Mouse (Mus musculus) CH12.LX (cell line): ENCODE data around the gene Sipa1l3. TPM values are rescaled to one million over a fixed set of nuclear protein-coding genes. Genes with fewer than 3 reads are reported as not detected.

Source experiments
- DNase-seq: peaks from one replicate; pipeline ENCODE4 v3.0.0-alpha.2; 2013; ENCODE audit errors: extremely low read depth
- H3K27ac ChIP-seq: 2 replicates; pipeline ENCODE4 v1.5.1; 2012; ENCODE audit warnings: low read depth, mild to moderate bottlenecking, control low read depth, moderate library complexity; ENCODE audit not compliant: insufficient read depth
- H3K27me3 ChIP-seq: replicated peaks from 2 replicates; pipeline ENCODE3; 2012; ENCODE audit warnings: inconsistent platforms
- H3K36me3 ChIP-seq, 2 experiments: replicated peaks in 1 of 2; 2 replicates each; pipeline versions ENCODE3 to v1.6.1; 2012; ENCODE audit warnings: inconsistent platforms in 1 of 2, low read length in 1 of 2, mild to moderate bottlenecking in 1 of 2, mixed read lengths in 1 of 2, moderate library complexity in 1 of 2; ENCODE audit not compliant: control insufficient read depth in 1 of 2, insufficient read depth in 1 of 2
- H3K4me1 ChIP-seq, 2 experiments: 2 replicates each; pipeline ENCODE4 v1.6.1; 2012; ENCODE audit warnings: inconsistent platforms in 1 of 2, moderate library complexity in 1 of 2; ENCODE audit not compliant: insufficient read depth in 2 of 2, control insufficient read depth in 1 of 2
- H3K4me2 ChIP-seq: 2 replicates; pipeline ENCODE4 v1.6.1; 2012; ENCODE audit warnings: low read depth, mild to moderate bottlenecking, control low read depth; ENCODE audit not compliant: poor library complexity, insufficient read depth, severe bottlenecking
- H3K4me3 ChIP-seq, 3 experiments: fragments of 150-350 bp in 1 of 3; sonication (generic) in 1 of 3; replicated peaks in 1 of 3; 2 replicates each; pipeline versions ENCODE3 to v1.5.1; 2011 to 2012; ENCODE audit warnings: low read depth in 2 of 3, low read length in 2 of 3, mild to moderate bottlenecking in 2 of 3, moderate library complexity in 2 of 3, control low read depth in 1 of 3, improper control_type of control experiment in 1 of 3, inconsistent platforms in 1 of 3, mixed read lengths in 1 of 3; ENCODE audit not compliant: poor library complexity in 1 of 3
- H3K79me2 ChIP-seq: replicated peaks from 2 replicates; pipeline ENCODE4 v1.6.1; 2012; ENCODE audit warnings: mild to moderate bottlenecking, moderate library complexity; ENCODE audit not compliant: control insufficient read depth, poor library complexity, insufficient read depth, severe bottlenecking; ENCODE audit errors: extremely low read depth
- H3K9ac ChIP-seq: 2 replicates; pipeline ENCODE4 v1.6.1; 2012; ENCODE audit warnings: low read depth, mild to moderate bottlenecking, control low read depth, moderate library complexity; ENCODE audit not compliant: insufficient read depth
- H3K9me3 ChIP-seq: replicated peaks from 2 replicates; pipeline ENCODE3; 2012; ENCODE audit warnings: low read length, inconsistent platforms, mixed read lengths
- BHLHE40 ChIP-seq: IDR thresholded peaks from 2 replicates; pipeline ENCODE4 v1.6.1; 2011; ENCODE audit warnings: mild to moderate bottlenecking, low read depth, low read length, improper control_type of control experiment
- CTCF ChIP-seq, 2 experiments: IDR thresholded peaks in 1 of 2; conservative IDR thresholded peaks in 1 of 2; 2 replicates each; pipeline ENCODE4 v1.5.1; 2011 to 2012; ENCODE audit warnings: low read depth in 2 of 2, low read length in 2 of 2, improper control_type of control experiment in 1 of 2, inconsistent platforms in 1 of 2, mild to moderate bottlenecking in 1 of 2, moderate library complexity in 1 of 2
- E2F4 ChIP-seq: IDR thresholded peaks from 2 replicates; pipeline ENCODE4 v1.6.1; 2011; ENCODE audit warnings: low read depth, low read length, improper control_type of control experiment; ENCODE audit not compliant: insufficient replicate concordance
- ELF1 ChIP-seq: IDR thresholded peaks from 2 replicates; pipeline ENCODE4 v1.6.1; 2014; ENCODE audit warnings: low read depth, mild to moderate bottlenecking, inconsistent platforms, low read length, improper control_type of control experiment
- IRF4 ChIP-seq: IDR thresholded peaks from 2 replicates; pipeline ENCODE4 v1.6.1; 2014; ENCODE audit warnings: low read depth, mild to moderate bottlenecking, inconsistent platforms, low read length, improper control_type of control experiment
- MYC ChIP-seq: IDR thresholded peaks from 2 replicates; pipeline ENCODE4 v1.6.1; 2011; ENCODE audit warnings: low read depth, mild to moderate bottlenecking, improper control_type of control experiment, low read length
- RAD21 ChIP-seq: IDR thresholded peaks from 2 replicates; pipeline ENCODE4 v1.6.1; 2011; ENCODE audit warnings: low read depth, mild to moderate bottlenecking, low read length, improper control_type of control experiment, moderate library complexity
- SIN3A ChIP-seq: IDR thresholded peaks from 2 replicates; pipeline ENCODE4 v1.6.1; 2012; ENCODE audit warnings: low read length, improper control_type of control experiment, inconsistent platforms
- SMC3 ChIP-seq: IDR thresholded peaks from 2 replicates; pipeline ENCODE4 v1.6.1; 2011; ENCODE audit warnings: low read depth, low read length, improper control_type of control experiment
- TBP ChIP-seq: conservative IDR thresholded peaks from 2 replicates; pipeline ENCODE4 v1.6.1; 2011; ENCODE audit warnings: low read depth, low read length, improper control_type of control experiment
- TCF12 ChIP-seq: IDR thresholded peaks from 2 replicates; pipeline ENCODE4 v1.6.1; 2014; ENCODE audit warnings: low read depth, mild to moderate bottlenecking, inconsistent platforms, low read length, improper control_type of control experiment
- USF1 ChIP-seq: IDR thresholded peaks from 2 replicates; pipeline ENCODE4 v1.6.1; 2014; ENCODE audit warnings: low read depth, mild to moderate bottlenecking, inconsistent platforms, low read length, improper control_type of control experiment
- ZC3H11A ChIP-seq: IDR thresholded peaks from 2 replicates; pipeline ENCODE4 v1.6.1; 2012; ENCODE audit warnings: low read depth, mild to moderate bottlenecking, inconsistent platforms, low read length, improper control_type of control experiment
- dilution Hi-C: fragments of 300-500 bp; cut with MboI; formaldehyde crosslinking; loops from 2 replicates; pipeline ENCODE4 v1.14.3; 2020; ENCODE audit warnings: low sequenced_read_pairs; ENCODE audit not compliant: extremely low pct_unique_long_range_greater_than_20kb, extremely low pct_ligation_motif_present
- in situ Hi-C: fragments of 300-500 bp; cut with MboI; formaldehyde crosslinking; loops from 3 replicates; pipeline ENCODE4 v1.14.3; 2019; ENCODE audit warnings: low sequenced_read_pairs, low pct_ligation_motif_present, low pct_unique_long_range_greater_than_20kb, mixed read lengths
- polyA plus RNA-seq: library from polyadenylated mRNA; unstranded; fragments of >175 nt; gene quantifications from 2 replicates; pipeline ENCODE4 v1.2.1, GENCODE M21; 2012; ENCODE audit warnings: low read depth; ENCODE audit not compliant: insufficient read length
- total RNA-seq, 2 experiments: library from RNA; depleted of rRNA; stranded (reverse); fragments of 300-350 nt in 1 of 2; fragments of >200 nt in 1 of 2; gene quantifications; 2 replicates each; pipeline ENCODE4 v1.2.3; 2012 to 2014

Sipa1l3 gene
- total and polyA plus RNA-seq, 3 experiments = 1.6 to 8.8 (median 5.9) TPM

DNA sequence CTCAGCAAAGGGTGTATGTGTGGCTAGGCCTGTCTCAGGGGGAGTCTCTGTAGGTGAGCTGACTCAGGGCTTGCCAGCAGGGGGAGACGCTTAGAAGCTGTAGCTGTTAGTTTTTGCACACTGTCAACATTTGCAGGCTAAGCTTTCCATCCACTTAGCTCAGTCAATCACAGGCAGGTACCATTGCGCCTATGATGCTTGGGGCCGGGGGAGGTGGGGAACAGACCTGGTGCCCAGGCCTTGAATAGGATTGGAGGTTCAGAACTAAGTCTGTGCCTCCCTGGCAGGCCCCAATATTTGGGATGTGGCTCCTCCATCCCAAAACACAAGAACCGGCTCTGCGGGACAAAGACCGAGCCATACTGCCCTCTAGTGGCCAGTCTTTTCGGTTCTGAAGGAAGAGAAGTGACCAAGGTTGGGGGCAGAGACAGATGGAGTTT, 217.3 kb downstream of the Sipa1l3 start:
- H3K9me3 ChIP-seq = peaks cover 6% of the 10 kb centered on the region
- no peak overlapping the region for H3K4me3 ChIP-seq
- dilution Hi-C loops = no loop called here
- H3K27ac ChIP-seq = no peak overlapping the region
- peak; percentile 65 for DNase-seq
- H3K4me1 ChIP-seq = peaks cover 0 to 7% of the 10 kb centered on the region in 2 experiments; a peak in 2 of 4 replicates
- no peaks in the 10 kb centered on the region for H3K36me3 ChIP-seq
- TF ChIP-seq CTCF (conservative IDR thresholded peaks at IDR 0.05 in 1 of 2, IDR thresholded peaks at IDR 0.05 in 1 of 2; ENCODE audit: low read depth in 2 of 2, low read length in 2 of 2) = peak; percentile 21 to 64; a peak in 3 of 4 replicates
- peak; percentile 42 for TF ChIP-seq RAD21
- TF ChIP-seq SIN3A = no peak
- TF ChIP-seq TCF12 = no peak
- no peak for TF ChIP-seq ELF1
- TF ChIP-seq BHLHE40 = no peak
- TF ChIP-seq, all 38 proteins: peak for 2
- in situ Hi-C loops = no loop called here
- Histone ChIP-seq H3K4me2 (0 out of 2 replicates have a peak overlapping the region, but pooled peaks have one; percentile 22), H3K79me2 (no peaks in the 10 kb centered on the region), H3K27me3 (peaks cover 65% of the 10 kb centered on the region), H3K9ac (no peak overlapping the region)

DNA sequence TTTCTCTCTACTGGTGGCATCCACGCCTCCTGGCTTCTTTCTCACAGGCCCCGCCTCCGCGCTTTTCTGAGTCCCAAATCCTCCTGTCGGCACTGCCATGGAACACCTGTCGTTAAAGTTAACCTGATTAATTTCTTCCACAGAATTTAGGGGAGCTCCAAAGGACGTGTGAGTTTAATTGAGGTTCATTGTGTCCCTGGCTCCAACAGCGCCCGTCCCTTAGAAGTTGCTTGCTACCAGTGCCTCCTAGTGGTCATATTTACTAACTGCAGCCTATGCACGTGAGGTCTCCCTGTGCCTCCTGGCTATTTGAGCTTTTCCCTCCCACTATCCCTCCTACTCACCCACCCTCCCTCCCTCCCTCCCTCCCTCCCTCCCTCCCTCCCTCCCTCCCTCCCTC, 221.4 kb downstream of the Sipa1l3 start:
- Histone ChIP-seq H3K79me2 (no peaks in the 10 kb centered on the region), H3K4me1 (peaks cover 5 to 41% of the 10 kb centered on the region in 2 experiments), H3K27me3 (peaks cover 32% of the 10 kb centered on the region), H3K27ac (no peak overlapping the region), H3K9ac (no peak overlapping the region), H3K36me3 (no peaks in the 10 kb centered on the region), H3K4me2 (no peak overlapping the region), H3K9me3 (no peaks in the 10 kb centered on the region), H3K4me3 (no peak overlapping the region)
- peak; percentile 70 for DNase-seq
- TF ChIP-seq RAD21 (peak; percentile 86), BHLHE40 (peak; percentile 96), SMC3 (peak; percentile 76), SIN3A (no peak), CTCF (conservative IDR thresholded peaks at IDR 0.05 in 1 of 2, IDR thresholded peaks at IDR 0.05 in 1 of 2; ENCODE audit: low read depth in 2 of 2, low read length in 2 of 2) (peak; percentile 75 to 90), USF1 (no peak), E2F4 (no peak), MYC (peak; percentile 61; the same call in 1 of the 2 replicates), TBP (no peak), ZC3H11A (peak; percentile 34; the same call in 1 of the 2 replicates), IRF4 (0 out of 2 replicates have a peak, but pooled peaks have one; percentile 15), ELF1 (no peak)
- in situ Hi-C loops = no loop called here
- dilution Hi-C loops = no loop called here
